Mouse (Mus musculus) ovary, postnatal 10 days (tissue): ENCODE data around the gene S100a16.

Experiments used
- DNase-seq: peaks from one replicate; pipeline ENCODE4 v3.0.0; 2022; ENCODE audit warnings: low spot score

S100a16 gene

DNA sequence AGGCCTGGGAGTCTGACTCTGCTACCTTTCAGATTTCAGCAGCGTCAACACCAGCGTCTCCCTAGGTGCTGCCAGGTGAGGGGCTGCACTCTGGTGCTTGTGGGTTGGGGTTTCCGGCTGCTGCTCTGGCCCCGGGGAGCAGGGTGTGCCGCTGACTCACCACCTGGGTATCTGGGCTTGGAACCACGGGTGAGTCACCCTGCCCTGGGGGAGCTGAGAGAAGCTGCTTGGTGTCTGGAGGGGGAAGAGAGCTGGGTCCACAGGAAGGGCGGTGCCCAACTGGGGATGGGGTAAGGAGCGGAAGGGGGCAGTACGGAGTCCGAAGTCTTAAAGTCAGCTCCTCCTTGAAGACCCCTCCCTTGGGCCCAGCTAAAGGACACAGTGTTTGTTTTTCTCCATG lies 49.9 kb downstream of the S100a16 start:
- no peak for DNase-seq

DNA sequence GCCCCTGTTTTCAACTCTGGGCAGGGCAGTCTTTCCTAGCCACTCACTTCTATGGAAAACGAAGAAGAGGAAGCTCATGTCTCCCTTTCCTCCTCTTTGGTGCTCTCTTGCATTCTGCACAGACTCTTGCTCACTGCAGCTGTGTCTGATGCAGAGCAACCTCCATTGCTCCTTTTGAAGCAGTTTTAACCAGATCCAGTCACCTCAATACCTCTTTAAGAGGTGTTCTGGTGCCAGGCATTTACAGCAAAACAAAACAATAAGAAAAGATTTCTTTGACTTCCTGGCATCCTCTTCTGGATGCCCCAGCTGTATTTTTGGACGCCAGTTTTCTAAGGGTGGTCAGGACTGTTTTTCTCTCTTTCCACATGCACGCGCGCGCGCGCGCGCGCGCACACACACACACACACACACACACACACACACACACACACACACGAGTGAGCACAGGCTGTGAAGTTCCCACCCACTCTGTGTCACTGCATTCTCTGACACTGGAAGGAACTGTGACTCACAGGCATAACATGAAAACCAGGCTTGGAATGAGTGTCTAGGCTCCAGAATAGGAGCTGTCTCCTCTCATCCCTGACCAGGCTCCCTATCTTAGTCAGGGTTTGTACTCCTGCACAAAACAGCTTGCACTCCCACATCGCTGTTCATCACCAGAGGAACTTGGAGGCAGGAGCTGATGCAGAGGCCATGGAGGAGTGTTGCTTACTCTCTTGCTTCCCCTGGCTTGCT lies 50.5 kb downstream of the S100a16 start:
- no peak for DNase-seq

DNA sequence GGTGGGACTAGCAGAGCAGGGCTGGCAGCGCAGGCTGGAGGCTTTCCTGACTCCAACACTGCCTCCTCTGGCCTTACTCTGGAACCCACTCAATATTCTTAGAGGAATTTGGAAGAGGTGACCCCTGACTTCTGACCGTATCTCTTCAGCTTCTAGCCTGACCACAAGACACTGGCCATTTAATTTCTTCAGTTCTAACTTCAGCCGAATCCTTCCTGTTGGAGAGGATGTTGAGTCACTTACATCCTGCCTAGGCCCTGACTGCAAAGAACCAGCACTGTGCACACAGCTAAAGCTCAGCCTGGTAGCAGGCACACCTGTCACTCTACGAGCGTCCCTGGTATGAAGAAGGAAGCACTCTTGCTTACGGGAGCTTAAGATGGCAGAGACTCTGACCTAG lies 52.3 kb downstream of the S100a16 start:
- DNase-seq = no peak

DNA sequence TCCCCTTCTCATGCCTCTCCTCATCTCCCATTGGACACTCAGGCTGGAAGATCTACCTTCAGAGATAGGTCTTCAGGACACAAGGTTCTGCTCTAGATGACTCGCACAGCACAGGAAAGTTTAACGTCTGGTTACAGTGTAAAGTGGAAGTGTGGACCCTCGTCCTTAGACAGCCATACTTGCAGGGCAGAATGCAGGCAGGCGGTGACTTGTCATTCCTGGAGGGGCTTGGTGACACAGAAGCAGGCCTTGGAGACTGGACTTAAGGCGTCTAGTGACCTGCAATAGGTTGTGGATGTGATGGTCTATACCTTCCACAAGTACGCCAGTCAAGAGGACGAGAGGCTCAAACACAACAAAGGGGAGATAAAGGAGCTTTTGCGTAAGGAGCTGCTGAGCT lies 52.9 kb downstream of the S100a16 start, which contains the start of gene S100a2:
Gene S100a2 (plus strand): TSS at position 301 of the 400 bp plus-strand sequence.
- no peak for DNase-seq
